In the genomic region with DNA sequence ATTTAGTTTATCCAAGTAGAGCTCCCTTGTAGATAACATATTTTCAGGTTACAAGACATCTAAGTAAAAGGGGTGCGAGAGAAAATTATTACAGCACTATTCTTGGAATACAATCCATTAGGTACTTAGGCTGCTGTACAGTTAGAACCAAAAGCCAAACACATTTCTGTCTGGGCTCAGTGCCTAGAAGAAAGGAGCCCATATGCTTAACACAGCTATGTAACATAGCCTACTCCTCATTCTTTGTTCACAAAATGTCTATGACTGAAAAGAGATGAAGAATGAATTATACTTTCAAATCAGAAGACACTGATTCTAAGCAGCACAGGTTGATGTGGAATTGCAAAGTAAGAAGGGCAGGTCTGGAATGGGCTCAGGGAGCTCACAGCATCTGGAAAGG, we compare ENCODE assay signal across 12 mouse cellular contexts.
DNase-seq lines count a peak whose midpoint lies in the region; ATAC-seq and TF ChIP-seq lines count a peak whose summit lies in the region.
"Had no signal": no experiment of that assay in that cellular context is flagged by ENCODE, and none has a peak within 500 bp of the region (broad histone marks: within the 10 kb centered on the region; RNA-seq: fewer than 3 reads in every experiment).

No protein-coding gene starts in this region.

- ATAC-seq in hindbrain, postnatal 0 days, result no peak
- ATAC-seq in hindbrain, embryonic 13.5 days (ENCODE audit: low FRiP score), result no peak

- TF ChIP-seq CTCF in hindbrain, postnatal 0 days (IDR thresholded peaks at IDR 0.05; ENCODE audit: low read depth), result no peak

- H3K36me3 ChIP-seq in hindbrain, postnatal 0 days (ENCODE audit: insufficient read depth, low read length), result no peaks in the 10 kb centered on the region
- H3K36me3 ChIP-seq in hindbrain, embryonic 13.5 days, result no peaks in the 10 kb centered on the region
- H3K36me3 ChIP-seq: lung, embryonic 15.5 days had no signal

- no peak overlapping the region for H3K9ac ChIP-seq in hindbrain, postnatal 0 days (replicated peaks; ENCODE audit: low read length)
- no peak overlapping the region for H3K9ac ChIP-seq in hindbrain, embryonic 13.5 days
- H3K9ac ChIP-seq: limb, embryonic 12.5 days; lung, embryonic 15.5 days had no signal

- no peaks in the 10 kb centered on the region for H3K4me1 ChIP-seq in hindbrain, postnatal 0 days (ENCODE audit: insufficient read depth, low read length)
- H3K4me1 ChIP-seq in hindbrain, embryonic 13.5 days (replicated peaks), result peaks cover 5% of the 10 kb centered on the region

- WGBS in hindbrain, postnatal 0 days, result 75% methylated on average over 1 of the region's 1 CpGs
- WGBS in hindbrain, embryonic 13.5 days, result 88% methylated on average over 1 of the region's 1 CpGs

- H3K4me3 ChIP-seq in hindbrain, postnatal 0 days (ENCODE audit: low read length), result no peak overlapping the region
- H3K4me3 ChIP-seq in hindbrain, embryonic 13.5 days, result no peak overlapping the region
- H3K4me3 ChIP-seq: gastrocnemius, adult 2 months; limb, embryonic 12.5 days; lung, embryonic 15.5 days had no signal

- H3K27me3 ChIP-seq in hindbrain, postnatal 0 days (ENCODE audit: insufficient read depth, low read length), result no peaks in the 10 kb centered on the region
- no peaks in the 10 kb centered on the region for H3K27me3 ChIP-seq in hindbrain, embryonic 13.5 days
- H3K27me3 ChIP-seq: CH12.LX; limb, embryonic 12.5 days; lung, embryonic 15.5 days had no signal

- no peaks in the 10 kb centered on the region for H3K9me3 ChIP-seq in hindbrain, postnatal 0 days (ENCODE audit: low read length)
- no peaks in the 10 kb centered on the region for H3K9me3 ChIP-seq in hindbrain, embryonic 13.5 days
- H3K9me3 ChIP-seq: limb, embryonic 12.5 days; lung, embryonic 15.5 days had no signal

- no peak overlapping the region for H3K27ac ChIP-seq in hindbrain, postnatal 0 days
- no peak overlapping the region for H3K27ac ChIP-seq in hindbrain, embryonic 13.5 days
- H3K27ac ChIP-seq: gastrocnemius, adult 2 months; limb, embryonic 12.5 days; lung, embryonic 15.5 days had no signal

- H3K4me2 ChIP-seq in hindbrain, postnatal 0 days (ENCODE audit: low read depth, low read length), result no peak overlapping the region
- H3K4me2 ChIP-seq in hindbrain, embryonic 13.5 days, result no peak overlapping the region
- H3K4me2 ChIP-seq: limb, embryonic 12.5 days; lung, embryonic 15.5 days had no signal

- DNase-seq in hindbrain, postnatal 0 days (ENCODE audit: low spot score), result peak; percentile 21
- peak; percentile 92 for DNase-seq in brain, adult 2 months (ENCODE audit: low read depth, low spot score)
- peak; percentile 48 for DNase-seq in cerebellum, adult 11-12 months
- DNase-seq in left cerebral cortex, adult 11 months (ENCODE audit: low spot score), result peak; percentile 19
- DNase-seq in thymus, postnatal 10 days (ENCODE audit: low spot score in 2 of 2), result no peak
- no peak for DNase-seq in ovary, postnatal 14 days (ENCODE audit: low spot score)
- DNase-seq: gastrocnemius, adult 2 months; kidney, adult 9 months had no signal

Comparison
In these comparisons a context has a peak if more than half of its experiments do, and no peak if none do; other contexts are left out.
1. DNase-seq: peak in hindbrain, postnatal 0 days (single experiment), brain, adult 2 months (single experiment), cerebellum, adult 11-12 months (single experiment) and left cerebral cortex, adult 11 months (single experiment); none in thymus, postnatal 10 days (0 of 2) and ovary, postnatal 14 days (single experiment).